Mouse (Mus musculus) brain, embryonic 14.5 days (tissue): Measurements from ENCODE around the gene Wfdc2.
"Not testable (repeated sequence)": the region's sequence is repeated elsewhere in the genome, so short reads cannot be mapped to it uniquely, and the experiment has no call there.

Experiments
- CTCF ChIP-seq: fragments of 200-500 bp; IDR thresholded peaks from 2 replicates; pipeline ENCODE4 v1.5.1; 2012; ENCODE audit warnings: inconsistent platforms, mild to moderate bottlenecking, moderate library complexity, borderline replicate concordance; ENCODE audit not compliant: insufficient read depth, insufficient read length; ENCODE audit errors: extremely low read depth
- POLR2A ChIP-seq: fragments of 200-500 bp; IDR thresholded peaks from 2 replicates; pipeline ENCODE4 v1.6.1; 2012; ENCODE audit warnings: mild to moderate bottlenecking, inconsistent platforms, borderline replicate concordance; ENCODE audit not compliant: poor library complexity, insufficient read depth, insufficient read length, severe bottlenecking; ENCODE audit errors: extremely low read depth

DNA sequence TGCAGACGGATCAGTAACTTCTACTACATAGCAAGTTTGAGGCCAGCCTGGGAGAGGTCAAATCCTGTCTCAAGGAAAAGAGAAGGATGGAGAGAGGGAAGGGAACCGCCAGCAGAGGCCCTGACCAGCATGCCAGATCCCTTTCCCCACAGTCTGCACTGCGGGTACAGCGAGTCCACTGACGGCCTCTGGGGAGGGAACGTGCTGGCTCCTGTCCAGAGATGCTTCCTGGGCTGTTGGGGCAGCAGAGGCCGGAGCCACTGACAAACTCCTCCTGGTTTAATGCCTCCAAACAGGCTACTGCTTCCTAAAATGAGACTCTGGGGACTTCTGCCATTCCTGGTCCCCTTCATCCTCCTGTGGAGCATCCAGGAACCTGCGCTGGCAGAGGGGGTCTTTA, 51.3 kb downstream of the Wfdc2 start, which contains the start of the genes Wfdc6b and Wfdc8:
- TF ChIP-seq CTCF, POLR2A: not testable (repeated sequence)
